Mouse (Mus musculus) cerebellum, postnatal 4 days (tissue): ENCODE measurements around the gene Efna3.

Experiments used
- DNase-seq, 2 experiments: peaks; one replicate each; pipeline ENCODE4 v3.0.0; 2022; ENCODE audit warnings: low spot score in 2 of 2, mixed read lengths in 1 of 2

Efna3 gene

GRCm38 (mm10) chr3:89315930-89316831, 6.6 kb downstream of the Efna3 start:
- no peak for DNase-seq

- peak; percentile 79 to 89 for DNase-seq
These were observed 7.4 kb downstream of the Efna3 start for GRCm38 (mm10) chr3:89315195-89315929.

- no peak for DNase-seq
These were observed 8.0 kb downstream of the Efna3 start for GRCm38 (mm10) chr3:89314791-89315190.

- DNase-seq = no peak
These were observed 8.4 kb downstream of the Efna3 start for GRCm38 (mm10) chr3:89314340-89314739.

- DNase-seq = peak in 1 of 2 experiments; percentile 72
These were observed 14.7 kb downstream of the Efna3 start for GRCm38 (mm10) chr3:89308089-89308488.

- DNase-seq = no peak
These were observed 17.0 kb downstream of the Efna3 start for GRCm38 (mm10) chr3:89305551-89306325.

GRCm38 (mm10) chr3:89305105-89305504, 17.7 kb downstream of the Efna3 start:
- DNase-seq = no peak

- DNase-seq = no peak
These were observed 18.3 kb downstream of the Efna3 start for GRCm38 (mm10) chr3:89304440-89304839.

GRCm38 (mm10) chr3:89300514-89300913, 22.3 kb downstream of the Efna3 start:
- DNase-seq = no peak

- no peak for DNase-seq
These were observed 22.7 kb downstream of the Efna3 start for GRCm38 (mm10) chr3:89300071-89300470.

- no peak for DNase-seq
These were observed 23.3 kb downstream of the Efna3 start for GRCm38 (mm10) chr3:89299499-89299898.

- DNase-seq = no peak
These were observed 23.9 kb downstream of the Efna3 start for GRCm38 (mm10) chr3:89298908-89299307.

- no peak for DNase-seq
These were observed 25.9 kb downstream of the Efna3 start for GRCm38 (mm10) chr3:89296761-89297396.

GRCm38 (mm10) chr3:89295685-89296230, 27.0 kb downstream of the Efna3 start:
- no peak for DNase-seq

GRCm38 (mm10) chr3:89294195-89294594, 28.6 kb downstream of the Efna3 start:
- DNase-seq = no peak

GRCm38 (mm10) chr3:89293247-89293918, 29.4 kb downstream of the Efna3 start:
- no peak for DNase-seq

GRCm38 (mm10) chr3:89292303-89292702, 30.5 kb downstream of the Efna3 start:
- DNase-seq = no peak

GRCm38 (mm10) chr3:89291874-89292273, 30.9 kb downstream of the Efna3 start:
- DNase-seq = no peak

- no peak for DNase-seq
These were observed 34.2 kb downstream of the Efna3 start for GRCm38 (mm10) chr3:89288503-89288928.

GRCm38 (mm10) chr3:89287286-89287685, 35.5 kb downstream of the Efna3 start:
- DNase-seq = no peak

- DNase-seq = no peak
These were observed 37.2 kb downstream of the Efna3 start for GRCm38 (mm10) chr3:89285526-89285925.
